Mouse (Mus musculus) CH12.LX (cell line): ENCODE results near the gene Tspan9. TPM values are rescaled to one million over a fixed set of nuclear protein-coding genes. Genes with fewer than 3 reads are reported as not detected.

Experiments used
- DNase-seq: peaks from one replicate; pipeline ENCODE4 v3.0.0-alpha.2; 2013; ENCODE audit errors: extremely low read depth
- H3K27ac ChIP-seq: 2 replicates; pipeline ENCODE4 v1.5.1; 2012; ENCODE audit warnings: low read depth, mild to moderate bottlenecking, control low read depth, moderate library complexity; ENCODE audit not compliant: insufficient read depth
- H3K27me3 ChIP-seq: replicated peaks from 2 replicates; pipeline ENCODE3; 2012; ENCODE audit warnings: inconsistent platforms
- H3K36me3 ChIP-seq, 2 experiments: replicated peaks in 1 of 2; 2 replicates each; pipeline versions ENCODE3 to v1.6.1; 2012; ENCODE audit warnings: inconsistent platforms in 1 of 2, low read length in 1 of 2, mild to moderate bottlenecking in 1 of 2, mixed read lengths in 1 of 2, moderate library complexity in 1 of 2; ENCODE audit not compliant: control insufficient read depth in 1 of 2, insufficient read depth in 1 of 2
- H3K4me1 ChIP-seq, 2 experiments: 2 replicates each; pipeline ENCODE4 v1.6.1; 2012; ENCODE audit warnings: inconsistent platforms in 1 of 2, moderate library complexity in 1 of 2; ENCODE audit not compliant: insufficient read depth in 2 of 2, control insufficient read depth in 1 of 2
- H3K4me2 ChIP-seq: 2 replicates; pipeline ENCODE4 v1.6.1; 2012; ENCODE audit warnings: low read depth, mild to moderate bottlenecking, control low read depth; ENCODE audit not compliant: poor library complexity, insufficient read depth, severe bottlenecking
- H3K4me3 ChIP-seq, 3 experiments: fragments of 150-350 bp in 1 of 3; sonication (generic) in 1 of 3; replicated peaks in 1 of 3; 2 replicates each; pipeline versions ENCODE3 to v1.5.1; 2011 to 2012; ENCODE audit warnings: low read depth in 2 of 3, low read length in 2 of 3, mild to moderate bottlenecking in 2 of 3, moderate library complexity in 2 of 3, control low read depth in 1 of 3, improper control_type of control experiment in 1 of 3, inconsistent platforms in 1 of 3, mixed read lengths in 1 of 3; ENCODE audit not compliant: poor library complexity in 1 of 3
- H3K79me2 ChIP-seq: replicated peaks from 2 replicates; pipeline ENCODE4 v1.6.1; 2012; ENCODE audit warnings: mild to moderate bottlenecking, moderate library complexity; ENCODE audit not compliant: control insufficient read depth, poor library complexity, insufficient read depth, severe bottlenecking; ENCODE audit errors: extremely low read depth
- H3K9ac ChIP-seq: 2 replicates; pipeline ENCODE4 v1.6.1; 2012; ENCODE audit warnings: low read depth, mild to moderate bottlenecking, control low read depth, moderate library complexity; ENCODE audit not compliant: insufficient read depth
- H3K9me3 ChIP-seq: replicated peaks from 2 replicates; pipeline ENCODE3; 2012; ENCODE audit warnings: low read length, inconsistent platforms, mixed read lengths
- BHLHE40 ChIP-seq: IDR thresholded peaks from 2 replicates; pipeline ENCODE4 v1.6.1; 2011; ENCODE audit warnings: mild to moderate bottlenecking, low read depth, low read length, improper control_type of control experiment
- CHD2 ChIP-seq: IDR thresholded peaks from 2 replicates; pipeline ENCODE4 v1.6.1; 2011; ENCODE audit warnings: low read length, improper control_type of control experiment
- ELF1 ChIP-seq: IDR thresholded peaks from 2 replicates; pipeline ENCODE4 v1.6.1; 2014; ENCODE audit warnings: low read depth, mild to moderate bottlenecking, inconsistent platforms, low read length, improper control_type of control experiment
- EP300 ChIP-seq: IDR thresholded peaks from 2 replicates; pipeline ENCODE4 v1.6.1; 2011; ENCODE audit warnings: low read length, improper control_type of control experiment
- HCFC1 ChIP-seq: IDR thresholded peaks from 2 replicates; pipeline ENCODE4 v1.6.1; 2012; ENCODE audit warnings: low read depth, mild to moderate bottlenecking, inconsistent platforms, low read length, improper control_type of control experiment
- IRF4 ChIP-seq: IDR thresholded peaks from 2 replicates; pipeline ENCODE4 v1.6.1; 2014; ENCODE audit warnings: low read depth, mild to moderate bottlenecking, inconsistent platforms, low read length, improper control_type of control experiment
- JUND ChIP-seq: conservative IDR thresholded peaks from 2 replicates; pipeline ENCODE4 v1.6.1; 2011; ENCODE audit warnings: low read depth, low read length, improper control_type of control experiment
- MAX ChIP-seq: IDR thresholded peaks from 2 replicates; pipeline ENCODE4 v1.6.1; 2011; ENCODE audit warnings: low read length, improper control_type of control experiment
- MXI1 ChIP-seq: IDR thresholded peaks from 2 replicates; pipeline ENCODE4 v1.6.1; 2011; ENCODE audit warnings: mild to moderate bottlenecking, low read depth, low read length, improper control_type of control experiment
- MYC ChIP-seq: IDR thresholded peaks from 2 replicates; pipeline ENCODE4 v1.6.1; 2011; ENCODE audit warnings: low read depth, mild to moderate bottlenecking, improper control_type of control experiment, low read length
- POLR2A ChIP-seq: IDR thresholded peaks from 2 replicates; pipeline ENCODE4 v1.6.1; 2011; ENCODE audit warnings: low read depth, mild to moderate bottlenecking, improper control_type of control experiment, low read length
- POLR2AphosphoS2 ChIP-seq: IDR thresholded peaks from 2 replicates; pipeline ENCODE4 v1.6.1; 2011; ENCODE audit warnings: low read depth, low read length, improper control_type of control experiment
- RAD21 ChIP-seq: IDR thresholded peaks from 2 replicates; pipeline ENCODE4 v1.6.1; 2011; ENCODE audit warnings: low read depth, mild to moderate bottlenecking, low read length, improper control_type of control experiment, moderate library complexity
- SIN3A ChIP-seq: IDR thresholded peaks from 2 replicates; pipeline ENCODE4 v1.6.1; 2012; ENCODE audit warnings: low read length, improper control_type of control experiment, inconsistent platforms
- TBP ChIP-seq: conservative IDR thresholded peaks from 2 replicates; pipeline ENCODE4 v1.6.1; 2011; ENCODE audit warnings: low read depth, low read length, improper control_type of control experiment
- TCF12 ChIP-seq: IDR thresholded peaks from 2 replicates; pipeline ENCODE4 v1.6.1; 2014; ENCODE audit warnings: low read depth, mild to moderate bottlenecking, inconsistent platforms, low read length, improper control_type of control experiment
- USF1 ChIP-seq: IDR thresholded peaks from 2 replicates; pipeline ENCODE4 v1.6.1; 2014; ENCODE audit warnings: low read depth, mild to moderate bottlenecking, inconsistent platforms, low read length, improper control_type of control experiment
- ZC3H11A ChIP-seq: IDR thresholded peaks from 2 replicates; pipeline ENCODE4 v1.6.1; 2012; ENCODE audit warnings: low read depth, mild to moderate bottlenecking, inconsistent platforms, low read length, improper control_type of control experiment
- ZKSCAN1 ChIP-seq: IDR thresholded peaks from 2 replicates; pipeline ENCODE4 v1.6.1; 2012; ENCODE audit warnings: low read depth, inconsistent platforms, low read length, improper control_type of control experiment, borderline replicate concordance
- ZMIZ1 ChIP-seq: IDR thresholded peaks from 2 replicates; pipeline ENCODE4 v1.6.1; 2012; ENCODE audit warnings: low read depth, mild to moderate bottlenecking, inconsistent platforms, low read length, improper control_type of control experiment
- ZNF384 ChIP-seq: IDR thresholded peaks from 2 replicates; pipeline ENCODE4 v1.6.1; 2012; ENCODE audit warnings: low read depth, low read length, improper control_type of control experiment, inconsistent platforms
- dilution Hi-C: fragments of 300-500 bp; cut with MboI; formaldehyde crosslinking; loops from 2 replicates; pipeline ENCODE4 v1.14.3; 2020; ENCODE audit warnings: low sequenced_read_pairs; ENCODE audit not compliant: extremely low pct_unique_long_range_greater_than_20kb, extremely low pct_ligation_motif_present
- in situ Hi-C: fragments of 300-500 bp; cut with MboI; formaldehyde crosslinking; loops from 3 replicates; pipeline ENCODE4 v1.14.3; 2019; ENCODE audit warnings: low sequenced_read_pairs, low pct_ligation_motif_present, low pct_unique_long_range_greater_than_20kb, mixed read lengths
- polyA plus RNA-seq: library from polyadenylated mRNA; unstranded; fragments of >175 nt; gene quantifications from 2 replicates; pipeline ENCODE4 v1.2.1, GENCODE M21; 2012; ENCODE audit warnings: low read depth; ENCODE audit not compliant: insufficient read length
- total RNA-seq, 2 experiments: library from RNA; depleted of rRNA; stranded (reverse); fragments of 300-350 nt in 1 of 2; fragments of >200 nt in 1 of 2; gene quantifications; 2 replicates each; pipeline ENCODE4 v1.2.3; 2012 to 2014

Tspan9 gene
- total and polyA plus RNA-seq, 3 experiments, result 0.40 to 0.98 (median 0.71) TPM

DNA sequence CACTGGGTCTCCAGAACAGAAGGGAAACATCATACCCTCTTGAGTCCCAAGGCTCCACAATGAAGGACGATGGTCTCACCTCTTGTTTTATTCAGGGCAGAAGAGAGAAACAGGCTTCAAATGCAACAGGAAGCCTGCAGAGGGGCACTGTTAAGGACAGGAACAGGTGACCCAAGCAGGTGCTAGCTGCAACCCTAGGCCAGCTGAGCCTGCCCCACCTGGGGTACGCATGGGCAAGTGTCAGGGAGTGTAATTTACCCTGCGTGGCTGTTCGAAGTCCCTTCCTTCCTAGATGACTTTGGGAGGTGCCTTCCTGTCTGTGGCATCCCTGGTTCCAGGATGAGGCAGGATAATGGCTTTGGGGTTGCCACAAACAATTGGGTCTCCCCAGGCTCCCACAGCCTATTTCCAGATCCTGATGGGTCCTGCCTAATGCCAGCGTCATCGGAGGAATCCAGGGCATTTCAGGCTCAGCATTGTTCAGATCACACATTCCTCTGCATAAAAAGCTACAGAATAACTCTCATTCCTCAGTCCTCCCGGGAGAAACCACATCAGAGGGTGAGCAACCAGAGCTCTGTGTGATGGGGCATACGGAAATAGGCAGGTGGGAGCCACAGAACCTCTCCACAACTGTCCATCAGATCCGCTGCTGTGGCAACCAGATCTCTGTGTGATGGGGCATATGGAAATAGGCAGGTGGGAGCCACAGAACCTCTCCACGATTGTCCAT, 90.2 kb downstream of the Tspan9 start:
- no peak overlapping the region for H3K9ac ChIP-seq
- dilution Hi-C loops (no loop called here), in situ Hi-C loops (no loop called here)
- no peak for DNase-seq
- TF ChIP-seq MYC, result no peak
- no peaks in the 10 kb centered on the region for H3K79me2 ChIP-seq
- peaks cover 95% of the 10 kb centered on the region for H3K27me3 ChIP-seq
- no peak overlapping the region for H3K4me2 ChIP-seq
- no peaks in the 10 kb centered on the region for H3K9me3 ChIP-seq
- H3K36me3 ChIP-seq, result no peaks in the 10 kb centered on the region
- no peak overlapping the region for H3K4me3 ChIP-seq
- H3K4me1 ChIP-seq, result no peaks in the 10 kb centered on the region
- no peak overlapping the region for H3K27ac ChIP-seq

DNA sequence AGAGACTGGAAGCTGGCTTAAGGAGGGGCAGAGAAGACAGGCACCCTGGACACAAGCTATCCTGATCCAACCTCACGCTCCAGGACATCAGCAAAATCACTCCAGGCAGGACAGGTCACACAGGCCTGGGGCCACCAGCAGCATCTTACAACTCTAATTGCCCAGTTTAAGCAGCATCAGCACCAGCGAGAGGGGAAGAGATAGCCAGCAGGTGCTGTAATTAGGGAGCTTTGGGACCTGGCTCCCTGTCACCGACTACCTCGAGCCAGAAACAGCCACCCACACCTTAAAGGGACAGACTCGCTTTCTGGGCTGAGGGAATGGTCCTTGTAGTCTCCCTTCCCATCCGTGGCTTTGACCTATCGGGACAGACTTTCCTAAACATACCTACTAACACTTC, 95.7 kb downstream of the Tspan9 start:
- no peaks in the 10 kb centered on the region for H3K36me3 ChIP-seq

DNA sequence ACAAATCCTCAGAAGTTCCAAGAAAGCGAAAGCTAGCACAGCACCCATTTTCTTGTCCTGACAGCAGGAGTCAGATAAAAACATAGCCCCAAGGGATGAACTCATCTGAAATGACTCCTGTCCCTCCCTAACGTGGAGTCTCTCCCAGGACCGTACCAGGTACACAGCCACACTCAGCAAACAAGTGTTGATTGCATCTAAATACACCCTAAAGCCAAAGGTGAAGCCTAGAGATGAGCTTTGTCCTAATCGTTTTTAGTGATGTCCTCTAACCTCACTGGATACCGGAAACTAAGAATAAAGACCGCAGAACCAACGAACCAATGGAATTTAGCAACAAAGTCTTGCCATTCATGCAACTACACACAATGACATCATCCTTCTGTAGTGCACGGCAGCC, 96.2 kb downstream of the Tspan9 start:
- Histone ChIP-seq H3K4me1 (no peaks in the 10 kb centered on the region), H3K4me3 (no peak overlapping the region)
- dilution Hi-C loops, result no loop called here
- TF ChIP-seq ZMIZ1 (no peak), ELF1 (no peak), BHLHE40 (no peak), TBP (no peak), MAX (no peak), TCF12 (no peak), ZC3H11A (no peak)
- TF ChIP-seq, all 38 proteins: peak for 0
- H3K27ac ChIP-seq, result no peak overlapping the region
- no peak overlapping the region for H3K4me2 ChIP-seq
- no peak for DNase-seq
- H3K79me2 ChIP-seq, result no peaks in the 10 kb centered on the region
- no peaks in the 10 kb centered on the region for H3K36me3 ChIP-seq
- no peak overlapping the region for H3K9ac ChIP-seq
- no peaks in the 10 kb centered on the region for H3K9me3 ChIP-seq
- in situ Hi-C loops, result no loop called here
- H3K27me3 ChIP-seq, result peaks cover 92% of the 10 kb centered on the region

More for the DNA sequence above, 95.7 kb downstream of the Tspan9 start:
- Histone ChIP-seq H3K4me2 (no peak overlapping the region), H3K4me3 (no peak overlapping the region), H3K9me3 (no peaks in the 10 kb centered on the region), H3K27ac (no peak overlapping the region), H3K4me1 (no peaks in the 10 kb centered on the region), H3K79me2 (no peaks in the 10 kb centered on the region), H3K27me3 (peaks cover 92% of the 10 kb centered on the region), H3K9ac (no peak overlapping the region)
- in situ Hi-C loops, result no loop called here
- dilution Hi-C loops, result no loop called here
- no peak for DNase-seq
- TF ChIP-seq ZKSCAN1 (no peak), TBP (no peak), CHD2 (no peak), USF1 (no peak), POLR2AphosphoS2 (no peak), SIN3A (no peak), TCF12 (no peak), MXI1 (no peak), MAX (no peak), ZC3H11A (no peak), JUND (no peak), EP300 (no peak), BHLHE40 (no peak), IRF4 (no peak), ZNF384 (no peak), POLR2A (no peak), HCFC1 (no peak), ELF1 (no peak), MYC (no peak), RAD21 (no peak)
- TF ChIP-seq, all 38 proteins: peak for 0
